Mouse (Mus musculus) kidney, embryonic 14.5 days (tissue): Measurements from ENCODE around the gene Prdx6. TPM values are rescaled to one million over a fixed set of nuclear protein-coding genes. Genes with fewer than 3 reads are reported as not detected.

Experiments
- ATAC-seq: fragments of 200-750 bp; cut with Nextera tagmentation; 2 replicates; pipeline ENCODE4 v1.8.0; 2017; ENCODE audit warnings: moderate number of reproducible peaks, mild to moderate bottlenecking, moderate TSS enrichment, moderate library complexity; ENCODE audit not compliant: low FRiP score, low TSS enrichment
- H3K27ac ChIP-seq: fragments of 300-500 bp; sonication (generic); 2 replicates; pipeline ENCODE4 v1.5.1; 2014; ENCODE audit warnings: low read depth, mild to moderate bottlenecking, low read length, moderate library complexity, mixed read lengths
- H3K27me3 ChIP-seq: fragments of 300-500 bp; sonication (generic); 2 replicates; pipeline ENCODE4 v1.6.1; 2014; ENCODE audit warnings: mild to moderate bottlenecking, low read length; ENCODE audit not compliant: control insufficient read depth, insufficient read depth
- H3K36me3 ChIP-seq: fragments of 300-500 bp; sonication (generic); 2 replicates; pipeline ENCODE4 v1.6.1; 2014; ENCODE audit warnings: low read length, mixed read lengths; ENCODE audit not compliant: control insufficient read depth, insufficient read depth
- H3K4me1 ChIP-seq: fragments of 300-500 bp; sonication (generic); 2 replicates; pipeline ENCODE4 v1.6.1; 2014; ENCODE audit warnings: low read length, mixed read lengths; ENCODE audit not compliant: control insufficient read depth, insufficient read depth
- H3K4me2 ChIP-seq: fragments of 300-500 bp; sonication (generic); replicated peaks from 2 replicates; pipeline ENCODE4 v1.6.1; 2014; ENCODE audit warnings: low read depth, mild to moderate bottlenecking, low read length
- H3K4me3 ChIP-seq: fragments of 300-500 bp; sonication (generic); 2 replicates; pipeline ENCODE4 v1.5.1; 2014; ENCODE audit warnings: mild to moderate bottlenecking, low read length
- H3K9ac ChIP-seq: fragments of 300-500 bp; sonication (generic); 2 replicates; pipeline ENCODE4 v1.6.1; 2014; ENCODE audit warnings: low read depth, mild to moderate bottlenecking, low read length, moderate library complexity
- H3K9me3 ChIP-seq: fragments of 300-500 bp; sonication (generic); 2 replicates; pipeline ENCODE4 v1.6.1; 2016; ENCODE audit warnings: low read length; ENCODE audit not compliant: control insufficient read depth
- WGBS: fragments of 180-500 bp; shearing (Covaris S2); extraction: QIAGEN DNeasy Blood & Tissue Kit; methylation state at CpG from one replicate; pipeline ENCODE4 v1.1.7; 2014; 5-methylcytosine and 5-hydroxymethylcytosine counted together
- polyA plus RNA-seq: library from polyadenylated mRNA; unstranded; fragments of >200 nt; fragmentation: Nextera tagmentation; extraction: Ambion mirVana; gene quantifications from 2 replicates; pipeline ENCODE4 v1.2.1, GENCODE M21; 2014

Prdx6 gene
- polyA plus RNA-seq, 1 experiment from 2014 or later: 601 TPM

DNA sequence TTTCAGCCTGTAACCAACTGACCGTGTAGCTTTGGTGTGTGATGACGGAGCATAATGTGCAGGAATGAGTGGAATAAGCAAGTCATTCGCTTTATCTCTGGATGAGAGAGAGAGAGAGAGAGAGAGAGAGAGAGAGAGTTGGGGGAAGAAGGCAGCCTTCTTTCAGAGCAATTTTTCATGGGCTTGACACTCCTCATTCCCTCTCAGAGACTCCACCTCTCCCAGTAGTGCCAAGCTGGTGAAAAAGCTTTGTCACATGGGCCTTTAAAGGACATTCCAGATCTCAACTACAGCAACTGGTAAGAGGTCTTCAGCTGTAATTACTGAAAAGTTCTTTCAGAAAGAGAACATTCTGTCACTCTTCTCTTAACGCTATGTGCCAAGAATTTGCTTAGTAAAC is 18.3 kb upstream of the Prdx6 start:
- Histone ChIP-seq H3K4me2 (no peak overlapping the region), H3K4me3 (no peak overlapping the region), H3K4me1 (no peaks in the 10 kb centered on the region), H3K36me3 (no peaks in the 10 kb centered on the region), H3K9ac (no peak overlapping the region), H3K27me3 (no peaks in the 10 kb centered on the region), H3K9me3 (no peaks in the 10 kb centered on the region), H3K27ac (no peak overlapping the region)
- 90% methylated on average over 4 of the region's 4 CpGs for WGBS
- ATAC-seq: no peak

- H3K9ac ChIP-seq: no peak overlapping the region
- ATAC-seq: no peak
- no peaks in the 10 kb centered on the region for H3K4me1 ChIP-seq
- no peaks in the 10 kb centered on the region for H3K36me3 ChIP-seq
- WGBS: 46% methylated on average over 5 of the region's 5 CpGs
- H3K9me3 ChIP-seq: no peaks in the 10 kb centered on the region
- H3K27me3 ChIP-seq: no peaks in the 10 kb centered on the region
- no peak overlapping the region for H3K27ac ChIP-seq
- no peak overlapping the region for H3K4me3 ChIP-seq
- H3K4me2 ChIP-seq: no peak overlapping the region
Observed at GRCm38 (mm10) chr1:161268884-161269283, 17.9 kb upstream of the Prdx6 start.

DNA sequence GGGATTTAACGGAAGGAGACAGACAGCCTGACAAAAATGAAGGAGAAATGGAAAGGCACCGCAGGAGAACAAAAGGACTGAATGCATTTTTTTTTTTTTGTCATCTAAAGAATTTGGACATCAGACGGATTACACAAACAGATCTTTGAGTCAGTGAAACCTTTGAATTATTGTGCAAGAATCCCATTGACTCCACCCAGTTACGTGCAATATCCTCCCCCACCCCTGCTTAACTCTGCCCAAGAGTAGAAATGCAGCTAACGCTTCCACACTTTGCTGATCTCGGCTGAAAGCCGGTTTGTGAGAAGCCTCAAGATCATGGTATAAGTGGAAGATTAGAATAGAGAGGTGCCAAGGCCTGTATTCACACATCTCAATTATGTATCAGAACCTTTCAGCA is 17.1 kb upstream of the Prdx6 start:
- no peak overlapping the region for H3K27ac ChIP-seq
- no peaks in the 10 kb centered on the region for H3K27me3 ChIP-seq
- no peaks in the 10 kb centered on the region for H3K36me3 ChIP-seq
- no peaks in the 10 kb centered on the region for H3K4me1 ChIP-seq
- WGBS: 83% methylated on average over 7 of the region's 7 CpGs
- no peaks in the 10 kb centered on the region for H3K9me3 ChIP-seq
- ATAC-seq: no peak
- no peak overlapping the region for H3K9ac ChIP-seq
- H3K4me2 ChIP-seq: no peak overlapping the region
- no peak overlapping the region for H3K4me3 ChIP-seq

- Histone ChIP-seq H3K36me3 (no peaks in the 10 kb centered on the region), H3K9me3 (no peaks in the 10 kb centered on the region), H3K4me3 (no peak overlapping the region), H3K4me1 (no peaks in the 10 kb centered on the region), H3K4me2 (no peak overlapping the region), H3K27me3 (no peaks in the 10 kb centered on the region), H3K27ac (no peak overlapping the region), H3K9ac (no peak overlapping the region)
- 87% methylated on average over 5 of the region's 5 CpGs for WGBS
- no peak for ATAC-seq
Observed at GRCm38 (mm10) chr1:161264961-161265360, 13.9 kb upstream of the Prdx6 start.

- Histone ChIP-seq H3K36me3 (no peaks in the 10 kb centered on the region), H3K9me3 (no peaks in the 10 kb centered on the region), H3K4me2 (no peak overlapping the region), H3K4me3 (no peak overlapping the region), H3K27me3 (no peaks in the 10 kb centered on the region), H3K27ac (no peak overlapping the region), H3K9ac (no peak overlapping the region), H3K4me1 (no peaks in the 10 kb centered on the region)
- ATAC-seq: no peak
- WGBS: 90% methylated on average over 8 of the region's 8 CpGs
Observed at GRCm38 (mm10) chr1:161263584-161263983, 12.6 kb upstream of the Prdx6 start.

GRCm38 (mm10) chr1:161262542-161262941 is 11.5 kb upstream of the Prdx6 start:
- Histone ChIP-seq H3K9me3 (no peaks in the 10 kb centered on the region), H3K27me3 (no peaks in the 10 kb centered on the region), H3K27ac (no peak overlapping the region), H3K4me1 (no peaks in the 10 kb centered on the region), H3K9ac (no peak overlapping the region), H3K4me2 (no peak overlapping the region), H3K36me3 (no peaks in the 10 kb centered on the region), H3K4me3 (no peak overlapping the region)
- no peak for ATAC-seq
- 88% methylated on average over 2 of the region's 2 CpGs for WGBS

DNA sequence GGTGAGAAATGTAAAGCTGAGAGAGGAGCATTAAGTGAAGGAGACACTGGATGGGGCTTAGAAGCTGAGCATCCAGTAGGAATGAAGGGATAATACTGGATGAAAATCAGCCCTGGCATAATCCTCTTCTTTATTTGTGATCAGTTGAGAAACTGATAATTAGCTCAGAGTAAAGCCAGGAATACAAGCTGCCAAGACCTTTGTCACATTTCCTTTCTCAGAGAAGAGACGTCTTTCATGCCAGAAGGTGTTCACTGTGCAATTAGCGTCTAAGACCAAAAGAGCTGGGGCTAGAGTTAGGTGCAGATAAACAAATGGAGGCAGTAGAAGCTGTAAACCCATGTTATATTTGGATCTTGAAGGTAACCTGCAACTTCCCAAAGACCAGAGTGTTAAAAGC is 9.7 kb upstream of the Prdx6 start:
- Histone ChIP-seq H3K4me1 (no peaks in the 10 kb centered on the region), H3K4me2 (no peak overlapping the region), H3K27ac (no peak overlapping the region), H3K9ac (no peak overlapping the region), H3K36me3 (no peaks in the 10 kb centered on the region), H3K4me3 (no peak overlapping the region), H3K27me3 (no peaks in the 10 kb centered on the region), H3K9me3 (no peaks in the 10 kb centered on the region)
- ATAC-seq: no peak
- WGBS: 28% methylated on average over 2 of the region's 2 CpGs

GRCm38 (mm10) chr1:161259142-161259541 is 8.1 kb upstream of the Prdx6 start:
- ATAC-seq: no peak
- no peaks in the 10 kb centered on the region for H3K27me3 ChIP-seq
- no peak overlapping the region for H3K4me3 ChIP-seq
- H3K36me3 ChIP-seq: no peaks in the 10 kb centered on the region
- H3K4me2 ChIP-seq: no peak overlapping the region
- H3K27ac ChIP-seq: no peak overlapping the region
- H3K9ac ChIP-seq: no peak overlapping the region
- H3K4me1 ChIP-seq: no peaks in the 10 kb centered on the region
- WGBS: 78% methylated on average over 6 of the region's 6 CpGs
- no peaks in the 10 kb centered on the region for H3K9me3 ChIP-seq

- WGBS: 91% methylated on average over 2 of the region's 2 CpGs
- no peak overlapping the region for H3K27ac ChIP-seq
- no peak for ATAC-seq
Observed at GRCm38 (mm10) chr1:161258331-161258730, 7.3 kb upstream of the Prdx6 start.

DNA sequence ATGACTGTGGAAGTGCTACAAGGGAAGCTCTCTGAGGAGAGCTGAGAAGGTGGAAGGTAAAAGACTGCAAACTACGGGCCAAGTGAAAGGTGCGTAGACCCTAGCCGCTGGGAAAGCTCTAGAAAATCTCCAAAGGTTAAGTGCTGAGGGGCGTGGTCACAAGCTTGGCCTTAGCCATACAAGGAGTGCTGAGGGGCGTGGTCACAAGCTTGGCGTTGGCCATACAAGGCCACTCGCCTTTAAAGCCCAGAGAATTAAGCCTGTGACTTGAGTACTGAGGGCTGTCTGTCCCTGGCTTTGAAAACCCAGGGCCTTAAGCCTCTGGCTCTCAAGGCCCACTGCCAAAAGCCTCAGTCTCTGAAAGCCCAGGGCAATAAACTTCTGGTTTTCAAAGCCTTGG is 5.9 kb upstream of the Prdx6 start:
- Histone ChIP-seq H3K9ac (no peak overlapping the region; the same call in 1 of the 2 replicates), H3K27ac (no peak overlapping the region), H3K4me1 (no peaks in the 10 kb centered on the region), H3K9me3 (no peaks in the 10 kb centered on the region), H3K27me3 (no peaks in the 10 kb centered on the region), H3K4me2 (no peak overlapping the region), H3K36me3 (no peaks in the 10 kb centered on the region), H3K4me3 (no peak overlapping the region)
- WGBS: 75% methylated on average over 7 of the region's 7 CpGs
- no peak for ATAC-seq

More at GRCm38 (mm10) chr1:161258331-161258730, 7.3 kb upstream of the Prdx6 start:
- Histone ChIP-seq H3K36me3 (no peaks in the 10 kb centered on the region), H3K4me2 (no peak overlapping the region), H3K9ac (no peak overlapping the region), H3K4me3 (no peak overlapping the region), H3K4me1 (no peaks in the 10 kb centered on the region), H3K27me3 (no peaks in the 10 kb centered on the region), H3K9me3 (no peaks in the 10 kb centered on the region)
